Mouse (Mus musculus): ENCODE measurements around the gene Padi4. TPM values are rescaled to one million over a fixed set of nuclear protein-coding genes. Genes with fewer than 3 reads are reported as not detected.

The Padi4 gene
- polyA plus RNA-seq, 1 experiment from 2014 or later: 2.1 TPM

DNA sequence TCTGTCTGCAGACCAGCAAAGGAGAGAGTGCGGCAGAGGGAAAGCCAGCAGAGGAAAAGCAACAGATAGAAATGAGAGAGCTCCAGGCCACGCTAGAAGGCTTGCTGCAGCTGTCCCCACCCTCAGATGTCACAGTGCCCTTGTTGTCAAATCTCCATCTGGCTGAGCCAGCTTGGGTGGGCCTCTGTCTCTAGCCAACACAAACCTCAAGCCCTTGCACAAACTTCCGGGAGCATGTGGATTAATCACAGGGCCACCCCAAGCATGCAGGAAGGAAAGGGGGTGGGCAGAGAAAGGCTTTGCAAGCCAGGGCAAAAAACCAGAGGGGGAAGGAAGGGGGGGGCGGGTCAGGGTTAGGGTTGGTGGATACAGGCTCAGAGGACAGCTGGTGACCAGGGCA, 13.4 kb upstream of the Padi4 start:
- DNase-seq (peak; percentile 48), ATAC-seq (ENCODE audit: insufficient read depth) (peak; percentile 54; the same call in 1 of the 2 replicates)
- H3K27ac ChIP-seq (ENCODE audit: low read depth): no peak overlapping the region
- no peak overlapping the region for H3K9ac ChIP-seq
- no peaks in the 10 kb centered on the region for H3K36me3 ChIP-seq (ENCODE audit: insufficient read depth)
- TF ChIP-seq CTCF (IDR thresholded peaks at IDR 0.05; ENCODE audit: low read depth): no peak
- no peaks in the 10 kb centered on the region for H3K4me1 ChIP-seq (ENCODE audit: insufficient read depth)
- H3K4me2 ChIP-seq: no peak overlapping the region
- no peaks in the 10 kb centered on the region for H3K27me3 ChIP-seq (ENCODE audit: insufficient read depth, low read length)
- 64% methylated on average over 4 of the region's 4 CpGs for WGBS
- no peak overlapping the region for H3K4me3 ChIP-seq (ENCODE audit: low read depth, low read length)
- H3K9me3 ChIP-seq (ENCODE audit: low read depth, low read length): no peaks in the 10 kb centered on the region

DNA sequence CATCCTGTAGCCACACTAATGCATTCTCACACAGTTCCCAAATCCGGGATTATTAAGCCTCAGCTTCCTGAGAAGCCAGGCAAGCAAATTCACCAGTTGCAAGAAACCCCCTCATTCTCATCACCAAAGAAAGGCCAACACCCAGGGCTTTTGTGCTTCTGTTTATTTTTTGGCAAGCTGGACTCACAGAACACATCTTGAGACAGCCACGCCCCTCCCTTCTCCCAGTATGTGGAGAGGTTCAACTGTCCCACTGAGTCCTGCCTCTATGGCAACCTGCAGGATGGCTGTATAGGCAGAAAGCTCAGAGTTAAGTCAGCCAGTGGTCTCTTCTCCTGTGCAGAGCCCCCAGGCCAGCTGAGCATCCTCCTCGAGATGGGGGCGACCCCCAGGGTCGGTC, 11.2 kb upstream of the Padi4 start:
- no peak for TF ChIP-seq CTCF (IDR thresholded peaks at IDR 0.05; ENCODE audit: low read depth)
- DNase-seq (no peak), ATAC-seq (ENCODE audit: insufficient read depth) (no peak)
- 68% methylated on average over 5 of the region's 5 CpGs for WGBS
- no peaks in the 10 kb centered on the region for H3K4me1 ChIP-seq (ENCODE audit: insufficient read depth)
- no peak overlapping the region for H3K4me2 ChIP-seq
- H3K27me3 ChIP-seq (ENCODE audit: insufficient read depth, low read length): no peaks in the 10 kb centered on the region
- no peak overlapping the region for H3K9ac ChIP-seq
- no peak overlapping the region for H3K4me3 ChIP-seq (ENCODE audit: low read depth, low read length)
- no peaks in the 10 kb centered on the region for H3K36me3 ChIP-seq (ENCODE audit: insufficient read depth)
- H3K9me3 ChIP-seq (ENCODE audit: low read depth, low read length): no peaks in the 10 kb centered on the region
- no peak overlapping the region for H3K27ac ChIP-seq (ENCODE audit: low read depth)

DNA sequence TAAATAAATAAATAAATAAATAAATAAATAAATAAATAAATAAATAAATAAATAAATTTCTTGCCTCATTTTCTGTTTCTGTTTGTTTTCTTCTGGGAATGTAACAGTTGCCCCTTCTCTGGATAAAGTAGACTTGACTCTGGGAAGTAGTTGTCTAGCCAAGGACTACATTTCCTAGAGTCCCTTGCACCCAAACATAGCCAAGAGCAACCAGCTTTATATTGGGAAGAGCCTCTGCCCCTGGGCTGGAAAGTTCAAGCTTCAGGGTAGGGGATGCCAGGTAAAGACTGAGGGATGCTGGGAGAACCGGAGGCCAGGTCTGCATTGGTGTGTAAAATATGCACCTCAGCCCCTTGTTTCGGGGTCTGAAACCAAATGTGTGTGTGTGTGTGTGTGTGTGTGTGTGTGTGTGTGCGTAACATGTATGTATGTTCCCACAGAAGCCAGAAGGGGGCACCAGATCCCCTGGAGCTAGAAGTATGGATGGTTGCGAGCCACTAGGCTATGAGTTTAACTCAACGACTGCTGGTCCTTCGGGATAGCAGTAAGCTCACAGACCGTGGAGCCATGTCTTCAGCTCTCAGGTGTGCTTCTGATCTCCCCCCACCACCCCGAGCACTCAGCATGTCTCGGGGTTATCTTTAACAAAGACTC, 10.4 kb upstream of the Padi4 start:
- no peak for TF ChIP-seq CTCF (IDR thresholded peaks at IDR 0.05; ENCODE audit: low read depth)
- Histone ChIP-seq H3K4me2 (no peak overlapping the region), H3K9ac (no peak overlapping the region), H3K36me3 (ENCODE audit: insufficient read depth) (no peaks in the 10 kb centered on the region), H3K4me3 (ENCODE audit: low read depth, low read length) (no peak overlapping the region), H3K27ac (ENCODE audit: low read depth) (no peak overlapping the region), H3K4me1 (ENCODE audit: insufficient read depth) (no peaks in the 10 kb centered on the region), H3K9me3 (ENCODE audit: low read depth, low read length) (no peaks in the 10 kb centered on the region), H3K27me3 (ENCODE audit: insufficient read depth, low read length) (no peaks in the 10 kb centered on the region)
- ATAC-seq (ENCODE audit: insufficient read depth) (no peak), DNase-seq (no peak)
- WGBS: 94% methylated on average over 9 of the region's 9 CpGs

GRCm38 (mm10) chr4:140782821-140783220, 8.8 kb upstream of the Padi4 start:
- H3K9ac ChIP-seq: no peak overlapping the region
- no peaks in the 10 kb centered on the region for H3K9me3 ChIP-seq (ENCODE audit: low read depth, low read length)
- DNase-seq (no peak), ATAC-seq (ENCODE audit: insufficient read depth) (no peak)
- H3K4me1 ChIP-seq (ENCODE audit: insufficient read depth): no peaks in the 10 kb centered on the region
- WGBS: 84% methylated on average over 9 of the region's 9 CpGs
- H3K4me2 ChIP-seq: no peak overlapping the region
- no peaks in the 10 kb centered on the region for H3K36me3 ChIP-seq (ENCODE audit: insufficient read depth)
- no peaks in the 10 kb centered on the region for H3K27me3 ChIP-seq (ENCODE audit: insufficient read depth, low read length)
- no peak overlapping the region for H3K4me3 ChIP-seq (ENCODE audit: low read depth, low read length)
- no peak overlapping the region for H3K27ac ChIP-seq (ENCODE audit: low read depth)
- no peak for TF ChIP-seq CTCF (IDR thresholded peaks at IDR 0.05; ENCODE audit: low read depth)

DNA sequence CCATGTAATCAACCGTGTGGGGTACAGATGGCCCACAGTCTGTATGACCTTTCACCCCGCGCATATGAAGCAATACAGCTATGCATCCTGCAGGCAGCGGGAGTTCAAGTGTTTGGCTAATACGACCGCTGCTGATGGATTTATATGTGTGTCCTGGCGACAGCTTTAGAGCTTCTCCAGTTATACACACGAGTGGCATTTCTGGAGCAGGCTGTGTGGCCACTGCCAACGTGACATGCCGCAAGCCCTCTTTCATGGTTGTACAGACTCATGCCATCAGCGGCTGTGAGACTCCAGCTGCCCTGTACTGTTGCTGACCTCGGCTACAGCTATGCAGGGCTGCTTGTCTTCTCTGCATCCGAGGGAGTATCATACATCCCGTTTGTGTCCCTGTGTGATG, 6.5 kb upstream of the Padi4 start:
- no peak overlapping the region for H3K4me3 ChIP-seq (ENCODE audit: low read depth, low read length)
- 51% methylated on average over 14 of the region's 14 CpGs for WGBS
- no peak for TF ChIP-seq CTCF (IDR thresholded peaks at IDR 0.05; ENCODE audit: low read depth)
- H3K9ac ChIP-seq: no peak overlapping the region
- no peaks in the 10 kb centered on the region for H3K27me3 ChIP-seq (ENCODE audit: insufficient read depth, low read length)
- DNase-seq (peak; percentile 21), ATAC-seq (ENCODE audit: insufficient read depth) (peak; percentile 56)
- no peaks in the 10 kb centered on the region for H3K9me3 ChIP-seq (ENCODE audit: low read depth, low read length)
- no peaks in the 10 kb centered on the region for H3K4me1 ChIP-seq (ENCODE audit: insufficient read depth)
- no peak overlapping the region for H3K27ac ChIP-seq (ENCODE audit: low read depth)
- H3K36me3 ChIP-seq (ENCODE audit: insufficient read depth): no peaks in the 10 kb centered on the region
- no peak overlapping the region for H3K4me2 ChIP-seq

DNA sequence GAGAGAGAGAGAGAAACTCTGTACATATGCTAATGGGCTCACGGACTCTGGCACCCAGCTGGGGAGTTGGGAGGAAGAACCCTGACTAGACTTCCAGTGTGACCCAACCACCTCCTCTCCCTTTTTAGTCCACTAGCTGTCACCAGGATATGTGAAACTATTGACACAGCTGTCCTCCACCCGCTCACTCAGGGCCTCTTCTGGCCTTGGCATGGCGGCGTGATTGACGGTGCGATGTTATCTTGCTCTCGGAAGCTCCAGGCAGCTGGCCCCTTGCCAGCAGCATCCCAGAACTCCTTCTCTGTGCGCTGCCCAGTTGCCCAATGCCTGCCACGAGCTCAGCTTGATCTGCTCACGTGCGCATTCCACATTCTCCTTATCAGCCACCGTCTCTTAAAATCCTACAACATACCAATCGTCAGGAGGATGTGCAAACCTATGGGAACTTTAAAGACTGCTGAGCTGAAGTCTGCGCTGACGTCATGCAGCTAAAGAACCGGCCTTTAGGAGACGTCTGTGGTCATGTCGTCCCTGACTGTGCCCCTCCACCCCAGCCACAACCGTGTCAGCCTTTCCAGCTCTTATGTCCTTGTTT, 5.9 kb upstream of the Padi4 start:
- TF ChIP-seq CTCF (IDR thresholded peaks at IDR 0.05; ENCODE audit: low read depth): no peak
- peak; percentile 70; the same call in 1 of the 2 replicates for ATAC-seq (ENCODE audit: insufficient read depth)
- no peaks in the 10 kb centered on the region for H3K36me3 ChIP-seq (ENCODE audit: insufficient read depth)
- WGBS: 11% methylated on average over 19 of the region's 19 CpGs
- no peaks in the 10 kb centered on the region for H3K4me1 ChIP-seq (ENCODE audit: insufficient read depth)
- no peaks in the 10 kb centered on the region for H3K9me3 ChIP-seq (ENCODE audit: low read depth, low read length)
- H3K27me3 ChIP-seq (ENCODE audit: insufficient read depth, low read length): no peaks in the 10 kb centered on the region
- H3K4me3 ChIP-seq (ENCODE audit: low read depth, low read length): no peak overlapping the region
- H3K27ac ChIP-seq (ENCODE audit: low read depth): peak overlapping the region; percentile 24; the same call in 1 of the 2 replicates
- H3K4me2 ChIP-seq: peak overlapping the region; percentile 27; the same call in 1 of the 2 replicates
- H3K9ac ChIP-seq: no peak overlapping the region
- peak; percentile 74 for DNase-seq

DNA sequence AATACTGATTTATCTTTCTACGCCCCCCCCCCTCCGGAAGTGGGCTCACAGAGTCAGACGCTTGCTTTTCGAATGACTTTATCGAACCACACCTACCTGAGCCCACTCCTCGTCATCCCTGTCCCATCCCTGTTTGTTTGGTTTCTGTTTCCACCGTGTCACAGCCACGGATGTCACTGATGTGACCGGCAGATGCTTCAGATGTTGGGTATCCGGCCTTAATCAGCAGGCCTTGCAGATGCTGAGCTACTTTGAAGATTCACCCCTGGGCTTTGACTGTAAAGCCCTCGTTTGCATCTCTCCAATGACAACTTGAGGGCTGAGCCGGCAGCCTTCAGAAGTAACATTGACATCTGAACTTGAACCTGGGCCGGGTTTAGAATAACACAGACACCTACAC, 2.6 kb upstream of the Padi4 start:
- no peak overlapping the region for H3K4me3 ChIP-seq (ENCODE audit: low read depth, low read length)
- H3K9me3 ChIP-seq (ENCODE audit: low read depth, low read length): no peaks in the 10 kb centered on the region
- TF ChIP-seq CTCF (IDR thresholded peaks at IDR 0.05; ENCODE audit: low read depth): no peak
- no peaks in the 10 kb centered on the region for H3K27me3 ChIP-seq (ENCODE audit: insufficient read depth, low read length)
- no peak overlapping the region for H3K27ac ChIP-seq (ENCODE audit: low read depth)
- H3K4me2 ChIP-seq: no peak overlapping the region
- ATAC-seq (ENCODE audit: insufficient read depth) (no peak), DNase-seq (no peak)
- WGBS: 54% methylated on average over 13 of the region's 13 CpGs
- no peak overlapping the region for H3K9ac ChIP-seq
- no peaks in the 10 kb centered on the region for H3K4me1 ChIP-seq (ENCODE audit: insufficient read depth)
- H3K36me3 ChIP-seq (ENCODE audit: insufficient read depth): no peaks in the 10 kb centered on the region
